Mouse (Mus musculus): Measurements from ENCODE around the gene Socs3.

The Socs3 gene

GRCm38 (mm10) chr11:117969945-117970872 is at the start of gene Socs3:
Socs3 (minus strand) TSS chr11:117970047.
- DNase-seq (ENCODE audit: low read depth, low spot score), result no peak

GRCm38 (mm10) chr11:118018328-118018727 is 48.5 kb upstream of the Socs3 start:
- no peak for DNase-seq (ENCODE audit: low read depth, low spot score)

- DNase-seq (ENCODE audit: low read depth, low spot score), result no peak
Observed at GRCm38 (mm10) chr11:118015381-118016145, 45.7 kb upstream of the Socs3 start.

- no peak for DNase-seq (ENCODE audit: low read depth, low spot score)
Observed at GRCm38 (mm10) chr11:118014391-118014995, 44.6 kb upstream of the Socs3 start.

GRCm38 (mm10) chr11:118013339-118013738 is 43.5 kb upstream of the Socs3 start:
- no peak for DNase-seq (ENCODE audit: low read depth, low spot score)

- no peak for DNase-seq (ENCODE audit: low read depth, low spot score)
Observed at GRCm38 (mm10) chr11:118012595-118012994, 42.7 kb upstream of the Socs3 start.

GRCm38 (mm10) chr11:118009865-118010571 is 40.2 kb upstream of the Socs3 start:
- DNase-seq (ENCODE audit: low read depth, low spot score), result no peak

GRCm38 (mm10) chr11:118008843-118009242 is 39.0 kb upstream of the Socs3 start:
- DNase-seq (ENCODE audit: low read depth, low spot score), result no peak

- no peak for DNase-seq (ENCODE audit: low read depth, low spot score)
Observed at GRCm38 (mm10) chr11:118008144-118008805, 38.4 kb upstream of the Socs3 start.

- DNase-seq (ENCODE audit: low read depth, low spot score), result no peak
Observed at GRCm38 (mm10) chr11:118007460-118008143, 37.8 kb upstream of the Socs3 start.

GRCm38 (mm10) chr11:118004217-118004616 is 34.4 kb upstream of the Socs3 start:
- no peak for DNase-seq (ENCODE audit: low read depth, low spot score)

GRCm38 (mm10) chr11:118003718-118004117 is 33.9 kb upstream of the Socs3 start:
- no peak for DNase-seq (ENCODE audit: low read depth, low spot score)

- DNase-seq (ENCODE audit: low read depth, low spot score), result no peak
Observed at GRCm38 (mm10) chr11:118003176-118003575, 33.3 kb upstream of the Socs3 start.

GRCm38 (mm10) chr11:118000565-118001215 is 30.8 kb upstream of the Socs3 start:
- DNase-seq (ENCODE audit: low read depth, low spot score), result no peak

GRCm38 (mm10) chr11:118000083-118000482 is 30.2 kb upstream of the Socs3 start:
- no peak for DNase-seq (ENCODE audit: low read depth, low spot score)

GRCm38 (mm10) chr11:117999260-117999934 is 29.6 kb upstream of the Socs3 start:
- no peak for DNase-seq (ENCODE audit: low read depth, low spot score)

- DNase-seq (ENCODE audit: low read depth, low spot score), result no peak
Observed at GRCm38 (mm10) chr11:117998356-117998755, 28.5 kb upstream of the Socs3 start.

- DNase-seq (ENCODE audit: low read depth, low spot score), result no peak
Observed at GRCm38 (mm10) chr11:117997085-117997484, 27.2 kb upstream of the Socs3 start.

GRCm38 (mm10) chr11:117996066-117996465 is 26.2 kb upstream of the Socs3 start:
- no peak for DNase-seq (ENCODE audit: low read depth, low spot score)

All from telencephalon, adult 2 months (tissue).